Mouse (Mus musculus) ES-E14 (cell line): ENCODE results near the gene Serpina5. TPM values are rescaled to one million over a fixed set of nuclear protein-coding genes. Genes with fewer than 3 reads are reported as not detected.

Experiments used
- DNase-seq: peaks from one replicate; pipeline ENCODE4 v3.0.0-alpha.2; 2013; ENCODE audit warnings: low read depth, low spot score
- H3K27ac ChIP-seq: 2 replicates; pipeline ENCODE4 v1.5.1; 2012; ENCODE audit warnings: low read depth, mild to moderate bottlenecking, low read length, moderate library complexity, mixed read lengths; ENCODE audit not compliant: poor library complexity, insufficient read depth, severe bottlenecking
- H3K36me3 ChIP-seq: 2 replicates; pipeline ENCODE4 v1.6.1; 2012; ENCODE audit warnings: mild to moderate bottlenecking, low read length, moderate library complexity, mixed read lengths; ENCODE audit not compliant: control insufficient read depth, poor library complexity, insufficient read depth, severe bottlenecking
- H3K4me1 ChIP-seq, 2 experiments: fragments of 150-350 bp in 1 of 2; sonication (generic) in 1 of 2; 2 replicates each; pipeline ENCODE4 v1.6.1; 2012; ENCODE audit warnings: low read length in 2 of 2, mild to moderate bottlenecking in 1 of 2, mixed read lengths in 1 of 2; ENCODE audit not compliant: control insufficient read depth in 2 of 2, insufficient read depth in 2 of 2, poor library complexity in 1 of 2
- H3K4me3 ChIP-seq, 2 experiments: fragments of 150-350 bp in 1 of 2; sonication (generic) in 1 of 2; 2 replicates each; pipeline ENCODE4 v1.5.1; 2012; ENCODE audit warnings: low read length in 2 of 2, low read depth in 1 of 2, mild to moderate bottlenecking in 1 of 2, mixed read lengths in 1 of 2; ENCODE audit not compliant: insufficient read depth in 1 of 2, poor library complexity in 1 of 2, severe bottlenecking in 1 of 2
- H3K9ac ChIP-seq: 2 replicates; pipeline ENCODE4 v1.6.1; 2012; ENCODE audit warnings: low read depth, mild to moderate bottlenecking, low read length, mixed read lengths; ENCODE audit not compliant: poor library complexity, insufficient read depth, severe bottlenecking
- H3K9me3 ChIP-seq: fragments of 150-350 bp; sonication (generic); 2 replicates; pipeline ENCODE4 v1.6.1; 2012; ENCODE audit warnings: low read depth, mild to moderate bottlenecking, low read length; ENCODE audit not compliant: control insufficient read depth, insufficient read depth
- CHD2 ChIP-seq: IDR thresholded peaks from 2 replicates; pipeline ENCODE4 v1.6.1; 2014; ENCODE audit warnings: mild to moderate bottlenecking, low read depth, low read length, inconsistent platforms
- HCFC1 ChIP-seq: IDR thresholded peaks from 2 replicates; pipeline ENCODE4 v1.6.1; 2012; ENCODE audit warnings: low read length, inconsistent platforms, borderline replicate concordance; ENCODE audit not compliant: insufficient read depth
- MAFK ChIP-seq: IDR thresholded peaks from 2 replicates; pipeline ENCODE4 v1.6.1; 2014; ENCODE audit warnings: mild to moderate bottlenecking, low read depth, low read length, inconsistent platforms; ENCODE audit not compliant: insufficient read depth
- ZC3H11A ChIP-seq: IDR thresholded peaks from 2 replicates; pipeline ENCODE4 v1.6.1; 2012; ENCODE audit warnings: low read depth, mild to moderate bottlenecking, inconsistent platforms, low read length, borderline replicate concordance
- ZNF384 ChIP-seq: IDR thresholded peaks from 2 replicates; pipeline ENCODE4 v1.6.1; 2012; ENCODE audit warnings: low read depth, low read length, inconsistent platforms
- in situ Hi-C, 2 experiments: fragments of 600-800 bp; cut with MboI; formaldehyde crosslinking; loops; one replicate each; pipeline ENCODE4 v1.15.1; 2025; ENCODE audit warnings: low sequenced_read_pairs in 2 of 2, inconsistent platforms in 1 of 2; ENCODE audit not compliant: unreplicated experiment in 2 of 2
- total RNA-seq: library from RNA; depleted of rRNA; stranded (reverse); fragments of 300-350 nt; gene quantifications from 2 replicates; pipeline ENCODE4 v1.2.3, GENCODE M21; 2012

Serpina5 gene
- total RNA-seq, 1 experiment = not detected

GRCm38 (mm10) chr12:104114921-104115579, 14.1 kb downstream of the Serpina5 start:
- Histone ChIP-seq H3K4me3 (no peak overlapping the region), H3K4me1 (no peaks in the 10 kb centered on the region), H3K9me3 (no peaks in the 10 kb centered on the region), H3K27ac (no peak overlapping the region), H3K36me3 (no peaks in the 10 kb centered on the region), H3K9ac (no peak overlapping the region)
- no peak for DNase-seq
- TF ChIP-seq MAFK = no peak
- TF ChIP-seq CHD2 = no peak
- TF ChIP-seq ZNF384 = no peak
- TF ChIP-seq ZC3H11A = no peak
- TF ChIP-seq HCFC1 = no peak
- in situ Hi-C loops = no loop called here

- TF ChIP-seq CHD2 (no peak), HCFC1 (no peak), MAFK (no peak), ZC3H11A (no peak), ZNF384 (no peak)
- Histone ChIP-seq H3K36me3 (no peaks in the 10 kb centered on the region), H3K27ac (no peak overlapping the region), H3K4me1 (no peaks in the 10 kb centered on the region), H3K9me3 (no peaks in the 10 kb centered on the region), H3K9ac (no peak overlapping the region), H3K4me3 (no peak overlapping the region)
- in situ Hi-C loops = no loop called here
- DNase-seq = no peak
Observed at GRCm38 (mm10) chr12:104123097-104123496, 22.2 kb downstream of the Serpina5 start.

- H3K36me3 ChIP-seq = no peaks in the 10 kb centered on the region
Observed at GRCm38 (mm10) chr12:104123996-104124395, 23.1 kb downstream of the Serpina5 start.

GRCm38 (mm10) chr12:104125021-104125560, 24.2 kb downstream of the Serpina5 start:
- in situ Hi-C loops = no loop called here
- DNase-seq = no peak

More at GRCm38 (mm10) chr12:104123996-104124395, 23.1 kb downstream of the Serpina5 start:
- H3K4me1 ChIP-seq = no peaks in the 10 kb centered on the region
- no peak for TF ChIP-seq ZC3H11A
- TF ChIP-seq ZNF384 = no peak
- TF ChIP-seq HCFC1 = no peak
- TF ChIP-seq CHD2 = no peak
- no peak for TF ChIP-seq MAFK
- H3K27ac ChIP-seq = no peak overlapping the region
- DNase-seq = no peak
- in situ Hi-C loops = no loop called here
- H3K4me3 ChIP-seq = no peak overlapping the region
- H3K9ac ChIP-seq = no peak overlapping the region
- H3K9me3 ChIP-seq = no peaks in the 10 kb centered on the region

More at GRCm38 (mm10) chr12:104125021-104125560, 24.2 kb downstream of the Serpina5 start:
- no peak overlapping the region for H3K9ac ChIP-seq
- no peaks in the 10 kb centered on the region for H3K4me1 ChIP-seq
- no peak overlapping the region for H3K27ac ChIP-seq
- H3K9me3 ChIP-seq = no peaks in the 10 kb centered on the region
- H3K36me3 ChIP-seq = no peaks in the 10 kb centered on the region
- TF ChIP-seq ZC3H11A (no peak), ZNF384 (no peak), HCFC1 (no peak), MAFK (no peak), CHD2 (no peak)
- no peak overlapping the region for H3K4me3 ChIP-seq
